Mouse (Mus musculus) CH12.LX (cell line): ENCODE results near the gene Rars2. TPM values are rescaled to one million over a fixed set of nuclear protein-coding genes. Genes with fewer than 3 reads are reported as not detected.

ENCODE experiments used
- DNase-seq: peaks from one replicate; pipeline ENCODE4 v3.0.0-alpha.2; 2013; ENCODE audit errors: extremely low read depth
- H3K27ac ChIP-seq: 2 replicates; pipeline ENCODE4 v1.5.1; 2012; ENCODE audit warnings: low read depth, mild to moderate bottlenecking, control low read depth, moderate library complexity; ENCODE audit not compliant: insufficient read depth
- H3K27me3 ChIP-seq: replicated peaks from 2 replicates; pipeline ENCODE3; 2012; ENCODE audit warnings: inconsistent platforms
- H3K36me3 ChIP-seq, 2 experiments: replicated peaks in 1 of 2; 2 replicates each; pipeline versions ENCODE3 to v1.6.1; 2012; ENCODE audit warnings: inconsistent platforms in 1 of 2, low read length in 1 of 2, mild to moderate bottlenecking in 1 of 2, mixed read lengths in 1 of 2, moderate library complexity in 1 of 2; ENCODE audit not compliant: control insufficient read depth in 1 of 2, insufficient read depth in 1 of 2
- H3K4me1 ChIP-seq, 2 experiments: 2 replicates each; pipeline ENCODE4 v1.6.1; 2012; ENCODE audit warnings: inconsistent platforms in 1 of 2, moderate library complexity in 1 of 2; ENCODE audit not compliant: insufficient read depth in 2 of 2, control insufficient read depth in 1 of 2
- H3K4me2 ChIP-seq: 2 replicates; pipeline ENCODE4 v1.6.1; 2012; ENCODE audit warnings: low read depth, mild to moderate bottlenecking, control low read depth; ENCODE audit not compliant: poor library complexity, insufficient read depth, severe bottlenecking
- H3K4me3 ChIP-seq, 3 experiments: fragments of 150-350 bp in 1 of 3; sonication (generic) in 1 of 3; replicated peaks in 1 of 3; 2 replicates each; pipeline versions ENCODE3 to v1.5.1; 2011 to 2012; ENCODE audit warnings: low read depth in 2 of 3, low read length in 2 of 3, mild to moderate bottlenecking in 2 of 3, moderate library complexity in 2 of 3, control low read depth in 1 of 3, improper control_type of control experiment in 1 of 3, inconsistent platforms in 1 of 3, mixed read lengths in 1 of 3; ENCODE audit not compliant: poor library complexity in 1 of 3
- H3K79me2 ChIP-seq: replicated peaks from 2 replicates; pipeline ENCODE4 v1.6.1; 2012; ENCODE audit warnings: mild to moderate bottlenecking, moderate library complexity; ENCODE audit not compliant: control insufficient read depth, poor library complexity, insufficient read depth, severe bottlenecking; ENCODE audit errors: extremely low read depth
- H3K9ac ChIP-seq: 2 replicates; pipeline ENCODE4 v1.6.1; 2012; ENCODE audit warnings: low read depth, mild to moderate bottlenecking, control low read depth, moderate library complexity; ENCODE audit not compliant: insufficient read depth
- H3K9me3 ChIP-seq: replicated peaks from 2 replicates; pipeline ENCODE3; 2012; ENCODE audit warnings: low read length, inconsistent platforms, mixed read lengths
- BHLHE40 ChIP-seq: IDR thresholded peaks from 2 replicates; pipeline ENCODE4 v1.6.1; 2011; ENCODE audit warnings: mild to moderate bottlenecking, low read depth, low read length, improper control_type of control experiment
- CHD1 ChIP-seq: IDR thresholded peaks from 2 replicates; pipeline ENCODE4 v1.6.1; 2012; ENCODE audit warnings: low read depth, low read length, improper control_type of control experiment, inconsistent platforms
- CHD2 ChIP-seq: IDR thresholded peaks from 2 replicates; pipeline ENCODE4 v1.6.1; 2011; ENCODE audit warnings: low read length, improper control_type of control experiment
- CTCF ChIP-seq, 2 experiments: IDR thresholded peaks in 1 of 2; conservative IDR thresholded peaks in 1 of 2; 2 replicates each; pipeline ENCODE4 v1.5.1; 2011 to 2012; ENCODE audit warnings: low read depth in 2 of 2, low read length in 2 of 2, improper control_type of control experiment in 1 of 2, inconsistent platforms in 1 of 2, mild to moderate bottlenecking in 1 of 2, moderate library complexity in 1 of 2
- E2F4 ChIP-seq: IDR thresholded peaks from 2 replicates; pipeline ENCODE4 v1.6.1; 2011; ENCODE audit warnings: low read depth, low read length, improper control_type of control experiment; ENCODE audit not compliant: insufficient replicate concordance
- ELF1 ChIP-seq: IDR thresholded peaks from 2 replicates; pipeline ENCODE4 v1.6.1; 2014; ENCODE audit warnings: low read depth, mild to moderate bottlenecking, inconsistent platforms, low read length, improper control_type of control experiment
- EP300 ChIP-seq: IDR thresholded peaks from 2 replicates; pipeline ENCODE4 v1.6.1; 2011; ENCODE audit warnings: low read length, improper control_type of control experiment
- ETS1 ChIP-seq: conservative IDR thresholded peaks from 2 replicates; pipeline ENCODE4 v1.6.1; 2012; ENCODE audit warnings: low read depth, mild to moderate bottlenecking, inconsistent platforms, low read length, improper control_type of control experiment, moderate library complexity
- GABPA ChIP-seq: IDR thresholded peaks from 2 replicates; pipeline ENCODE4 v1.6.1; 2012; ENCODE audit warnings: low read depth, low read length, improper control_type of control experiment, inconsistent platforms; ENCODE audit not compliant: insufficient replicate concordance
- HCFC1 ChIP-seq: IDR thresholded peaks from 2 replicates; pipeline ENCODE4 v1.6.1; 2012; ENCODE audit warnings: low read depth, mild to moderate bottlenecking, inconsistent platforms, low read length, improper control_type of control experiment
- IRF4 ChIP-seq: IDR thresholded peaks from 2 replicates; pipeline ENCODE4 v1.6.1; 2014; ENCODE audit warnings: low read depth, mild to moderate bottlenecking, inconsistent platforms, low read length, improper control_type of control experiment
- JUN ChIP-seq: IDR thresholded peaks from 2 replicates; pipeline ENCODE4 v1.6.1; 2011; ENCODE audit warnings: low read depth, mild to moderate bottlenecking, low read length, improper control_type of control experiment, moderate library complexity; ENCODE audit not compliant: insufficient read depth
- JUND ChIP-seq: conservative IDR thresholded peaks from 2 replicates; pipeline ENCODE4 v1.6.1; 2011; ENCODE audit warnings: low read depth, low read length, improper control_type of control experiment
- KAT2A ChIP-seq: IDR thresholded peaks from 2 replicates; pipeline ENCODE4 v1.6.1; 2012; ENCODE audit warnings: low read length, improper control_type of control experiment, inconsistent platforms; ENCODE audit not compliant: insufficient replicate concordance
- MAFK ChIP-seq: IDR thresholded peaks from 2 replicates; pipeline ENCODE4 v1.6.1; 2011; ENCODE audit warnings: low read length, improper control_type of control experiment; ENCODE audit not compliant: insufficient replicate concordance
- MAX ChIP-seq: IDR thresholded peaks from 2 replicates; pipeline ENCODE4 v1.6.1; 2011; ENCODE audit warnings: low read length, improper control_type of control experiment
- MAZ ChIP-seq: IDR thresholded peaks from 2 replicates; pipeline ENCODE4 v1.6.1; 2012; ENCODE audit warnings: low read depth, mild to moderate bottlenecking, inconsistent platforms, low read length, improper control_type of control experiment, moderate library complexity
- MEF2A ChIP-seq: IDR thresholded peaks from 2 replicates; pipeline ENCODE4 v1.6.1; 2014; ENCODE audit warnings: low read depth, mild to moderate bottlenecking, inconsistent platforms, low read length, improper control_type of control experiment, borderline replicate concordance
- MXI1 ChIP-seq: IDR thresholded peaks from 2 replicates; pipeline ENCODE4 v1.6.1; 2011; ENCODE audit warnings: mild to moderate bottlenecking, low read depth, low read length, improper control_type of control experiment
- MYC ChIP-seq: IDR thresholded peaks from 2 replicates; pipeline ENCODE4 v1.6.1; 2011; ENCODE audit warnings: low read depth, mild to moderate bottlenecking, improper control_type of control experiment, low read length
- NELFE ChIP-seq: IDR thresholded peaks from 2 replicates; pipeline ENCODE4 v1.6.1; 2011; ENCODE audit warnings: low read depth, low read length, improper control_type of control experiment
- NRF1 ChIP-seq: IDR thresholded peaks from 2 replicates; pipeline ENCODE4 v1.6.1; 2014; ENCODE audit warnings: low read depth, mild to moderate bottlenecking, inconsistent platforms, low read length, improper control_type of control experiment, moderate library complexity
- PAX5 ChIP-seq: IDR thresholded peaks from 2 replicates; pipeline ENCODE4 v1.6.1; 2012; ENCODE audit warnings: low read length, inconsistent platforms, mixed read lengths
- POLR2A ChIP-seq: IDR thresholded peaks from 2 replicates; pipeline ENCODE4 v1.6.1; 2011; ENCODE audit warnings: low read depth, mild to moderate bottlenecking, improper control_type of control experiment, low read length
- POLR2AphosphoS2 ChIP-seq: IDR thresholded peaks from 2 replicates; pipeline ENCODE4 v1.6.1; 2011; ENCODE audit warnings: low read depth, low read length, improper control_type of control experiment
- RAD21 ChIP-seq: IDR thresholded peaks from 2 replicates; pipeline ENCODE4 v1.6.1; 2011; ENCODE audit warnings: low read depth, mild to moderate bottlenecking, low read length, improper control_type of control experiment, moderate library complexity
- RCOR1 ChIP-seq: conservative IDR thresholded peaks from 2 replicates; pipeline ENCODE4 v1.6.1; 2012; ENCODE audit warnings: low read depth, mild to moderate bottlenecking, inconsistent platforms, low read length, improper control_type of control experiment
- SIN3A ChIP-seq: IDR thresholded peaks from 2 replicates; pipeline ENCODE4 v1.6.1; 2012; ENCODE audit warnings: low read length, improper control_type of control experiment, inconsistent platforms
- SMC3 ChIP-seq: IDR thresholded peaks from 2 replicates; pipeline ENCODE4 v1.6.1; 2011; ENCODE audit warnings: low read depth, low read length, improper control_type of control experiment
- TBP ChIP-seq: conservative IDR thresholded peaks from 2 replicates; pipeline ENCODE4 v1.6.1; 2011; ENCODE audit warnings: low read depth, low read length, improper control_type of control experiment
- TCF12 ChIP-seq: IDR thresholded peaks from 2 replicates; pipeline ENCODE4 v1.6.1; 2014; ENCODE audit warnings: low read depth, mild to moderate bottlenecking, inconsistent platforms, low read length, improper control_type of control experiment
- UBTF ChIP-seq: IDR thresholded peaks from 2 replicates; pipeline ENCODE4 v1.6.1; 2012; ENCODE audit warnings: low read depth, mild to moderate bottlenecking, inconsistent platforms, low read length, improper control_type of control experiment, moderate library complexity
- USF1 ChIP-seq: IDR thresholded peaks from 2 replicates; pipeline ENCODE4 v1.6.1; 2014; ENCODE audit warnings: low read depth, mild to moderate bottlenecking, inconsistent platforms, low read length, improper control_type of control experiment
- USF2 ChIP-seq: conservative IDR thresholded peaks from 2 replicates; pipeline ENCODE4 v1.6.1; 2011; ENCODE audit warnings: low read depth, low read length, improper control_type of control experiment
- ZC3H11A ChIP-seq: IDR thresholded peaks from 2 replicates; pipeline ENCODE4 v1.6.1; 2012; ENCODE audit warnings: low read depth, mild to moderate bottlenecking, inconsistent platforms, low read length, improper control_type of control experiment
- ZKSCAN1 ChIP-seq: IDR thresholded peaks from 2 replicates; pipeline ENCODE4 v1.6.1; 2012; ENCODE audit warnings: low read depth, inconsistent platforms, low read length, improper control_type of control experiment, borderline replicate concordance
- ZMIZ1 ChIP-seq: IDR thresholded peaks from 2 replicates; pipeline ENCODE4 v1.6.1; 2012; ENCODE audit warnings: low read depth, mild to moderate bottlenecking, inconsistent platforms, low read length, improper control_type of control experiment
- ZNF384 ChIP-seq: IDR thresholded peaks from 2 replicates; pipeline ENCODE4 v1.6.1; 2012; ENCODE audit warnings: low read depth, low read length, improper control_type of control experiment, inconsistent platforms
- dilution Hi-C: fragments of 300-500 bp; cut with MboI; formaldehyde crosslinking; loops from 2 replicates; pipeline ENCODE4 v1.14.3; 2020; ENCODE audit warnings: low sequenced_read_pairs; ENCODE audit not compliant: extremely low pct_unique_long_range_greater_than_20kb, extremely low pct_ligation_motif_present
- in situ Hi-C: fragments of 300-500 bp; cut with MboI; formaldehyde crosslinking; loops from 3 replicates; pipeline ENCODE4 v1.14.3; 2019; ENCODE audit warnings: low sequenced_read_pairs, low pct_ligation_motif_present, low pct_unique_long_range_greater_than_20kb, mixed read lengths
- polyA plus RNA-seq: library from polyadenylated mRNA; unstranded; fragments of >175 nt; gene quantifications from 2 replicates; pipeline ENCODE4 v1.2.1, GENCODE M21; 2012; ENCODE audit warnings: low read depth; ENCODE audit not compliant: insufficient read length
- total RNA-seq, 2 experiments: library from RNA; depleted of rRNA; stranded (reverse); fragments of 300-350 nt in 1 of 2; fragments of >200 nt in 1 of 2; gene quantifications; 2 replicates each; pipeline ENCODE4 v1.2.3; 2012 to 2014

Rars2 gene
- total RNA-seq (2012; rRNA removed) (44.8 and 45.4 TPM in 2 replicates), total RNA-seq (2014; rRNA removed) (72.6 and 81.7 TPM in 2 replicates), polyA plus RNA-seq (61.4 and 73.1 TPM in 2 replicates)

- H3K27me3 ChIP-seq, result no peaks in the 10 kb centered on the region
- dilution Hi-C loops (no loop called here), in situ Hi-C loops (no loop called here)
- TF ChIP-seq ZMIZ1 (peak; percentile 94), MAX (peak; percentile 89), BHLHE40 (no peak), NRF1 (peak; percentile 93), NELFE (peak; percentile 95), RAD21 (no peak), TCF12 (peak; percentile 94), RCOR1 (no peak), ZKSCAN1 (no peak), EP300 (no peak), IRF4 (peak; percentile 64), GABPA (no peak; the same call in 1 of the 2 replicates), UBTF (no peak), E2F4 (0 out of 2 replicates have a peak, but pooled peaks have one; percentile 59), TBP (0 out of 2 replicates have a peak, but pooled peaks have one; percentile 61), CHD2 (no peak; the same call in 1 of the 2 replicates), ELF1 (peak; percentile 95), POLR2AphosphoS2 (peak; percentile 82; the same call in 1 of the 2 replicates), USF2 (no peak), USF1 (no peak), MAFK (no peak), JUN (no peak), HCFC1 (peak; percentile 89), MYC (no peak; the same call in 1 of the 2 replicates), POLR2A (peak; percentile 95), SMC3 (no peak), JUND (no peak), ETS1 (no peak), ZC3H11A (no peak), MXI1 (peak; percentile 93), CHD1 (no peak), KAT2A (peak; percentile 84; the same call in 1 of the 2 replicates), SIN3A (peak; percentile 88), MAZ (no peak), ZNF384 (no peak), MEF2A (peak; percentile 66), CTCF (conservative IDR thresholded peaks at IDR 0.05 in 1 of 2, IDR thresholded peaks at IDR 0.05 in 1 of 2; ENCODE audit: low read depth in 2 of 2, low read length in 2 of 2) (no peak; a peak in 1 of 4 replicates), PAX5 (no peak)
- peak within 1 kb of the TSS; percentile 57; the same call in 1 of the 2 replicates for H3K27ac ChIP-seq
- peak within 1 kb of the TSS; percentile 92 for H3K9ac ChIP-seq
- peak within 1 kb of the TSS; percentile 89 to 100 (median 90) for H3K4me3 ChIP-seq
- H3K4me2 ChIP-seq, result peak within 1 kb of the TSS; percentile 81
- H3K36me3 ChIP-seq, result peaks cover 5 to 28% of the 10 kb centered on the region in 2 experiments
- peaks cover 51% of the 10 kb centered on the region for H3K79me2 ChIP-seq
- H3K4me1 ChIP-seq, result peaks cover 0 to 37% of the 10 kb centered on the region in 2 experiments; a peak in 2 of 4 replicates
- DNase-seq, result peak; percentile 88
- no peaks in the 10 kb centered on the region for H3K9me3 ChIP-seq
These were observed at the start of gene Rars2, which contains the start of gene Orc3 for GRCm38 (mm10) chr4:34614630-34615094. Gene Rars2 (plus strand): TSS chr4:34614957. Gene Orc3 (minus strand): TSS chr4:34614944.
